Mouse (Mus musculus) megakaryocyte-erythroid progenitor cell, adult 5-6 weeks (primary cell): ENCODE measurements around the gene 1700042G07Rik. TPM values are rescaled to one million over a fixed set of nuclear protein-coding genes. Genes with fewer than 3 reads are reported as not detected.
"Not testable (repeated sequence)": the region's sequence is repeated elsewhere in the genome, so short reads cannot be mapped to it uniquely, and the experiment has no call there.

Experiments used
- ATAC-seq: replicated peaks from 2 replicates; pipeline ENCODE4 v1.8.0; 2016; ENCODE audit warnings: mild to moderate bottlenecking, inconsistent platforms; ENCODE audit not compliant: severe bottlenecking, poor library complexity, low FRiP score, low TSS enrichment
- total RNA-seq, 2 experiments: library from RNA; stranded (forward) in 1 of 2; stranded (reverse) in 1 of 2; fragments of 200-1000, 215-1000 nt in 1 of 2; fragments of >200 nt in 1 of 2; fragmentation: Nextera tagmentation in 1 of 2; gene quantifications; 2 replicates each; pipeline ENCODE4 v1.2.3; 2014 to 2017

Gene 1700042G07Rik
- total RNA-seq, 2 experiments from 2014 or later, result not detected

DNA sequence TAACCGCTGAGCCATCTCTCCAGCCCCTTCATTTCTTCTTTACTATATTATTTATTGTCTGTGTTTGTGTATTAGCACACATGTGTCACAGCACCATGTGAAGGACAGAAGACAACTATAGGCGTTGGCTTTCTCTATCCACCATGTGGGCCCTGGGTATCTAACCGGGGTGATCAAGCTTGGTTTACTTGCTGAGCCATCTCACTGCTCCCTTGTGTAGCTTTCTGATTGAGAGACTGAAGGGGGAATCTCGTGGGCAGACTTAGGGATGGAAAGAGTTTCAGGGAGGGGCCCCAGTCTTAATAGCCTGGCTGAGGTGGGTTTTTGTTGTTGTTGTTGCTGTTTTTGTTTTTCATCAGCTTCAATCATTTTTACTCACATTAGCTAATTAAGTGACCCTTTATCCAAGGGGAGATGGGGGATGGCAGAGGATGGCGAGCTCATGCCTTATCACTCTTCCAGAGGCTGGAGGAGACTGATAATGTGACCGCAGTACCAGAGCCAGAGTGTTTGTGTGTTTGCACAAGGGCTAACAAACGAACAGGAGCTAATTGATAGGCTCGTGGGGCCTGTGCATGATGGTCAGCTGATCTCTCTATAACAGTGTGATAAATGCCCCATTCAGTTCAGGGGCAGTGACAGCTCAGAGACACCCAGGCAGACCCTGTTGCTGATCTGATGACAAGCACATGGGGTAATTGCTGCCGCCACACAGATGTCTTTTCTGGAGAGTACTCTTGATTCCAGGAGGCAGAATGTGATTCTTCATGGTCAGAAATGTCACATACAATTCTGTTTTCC, 20.6 kb downstream of the 1700042G07Rik start:
- peak; percentile 99 for ATAC-seq

DNA sequence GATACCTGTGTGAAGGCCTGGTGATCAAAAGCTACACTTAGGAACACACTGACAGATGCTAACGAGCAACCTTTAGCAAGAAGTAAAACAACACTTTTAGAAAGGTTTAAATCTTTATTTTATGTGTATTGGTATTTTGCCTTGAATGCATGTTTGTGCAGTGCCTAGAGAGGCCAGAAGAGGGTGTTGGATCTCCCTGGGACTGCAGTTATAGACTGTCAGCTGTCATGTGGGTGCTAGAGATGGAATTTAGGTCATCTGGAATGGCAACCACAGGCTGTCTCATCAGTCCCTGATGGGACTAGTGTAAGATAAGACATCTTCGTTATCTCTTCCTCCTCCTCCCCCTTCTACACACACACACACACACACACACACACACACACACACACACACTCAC, 25.2 kb downstream of the 1700042G07Rik start:
- ATAC-seq, result no peak

DNA sequence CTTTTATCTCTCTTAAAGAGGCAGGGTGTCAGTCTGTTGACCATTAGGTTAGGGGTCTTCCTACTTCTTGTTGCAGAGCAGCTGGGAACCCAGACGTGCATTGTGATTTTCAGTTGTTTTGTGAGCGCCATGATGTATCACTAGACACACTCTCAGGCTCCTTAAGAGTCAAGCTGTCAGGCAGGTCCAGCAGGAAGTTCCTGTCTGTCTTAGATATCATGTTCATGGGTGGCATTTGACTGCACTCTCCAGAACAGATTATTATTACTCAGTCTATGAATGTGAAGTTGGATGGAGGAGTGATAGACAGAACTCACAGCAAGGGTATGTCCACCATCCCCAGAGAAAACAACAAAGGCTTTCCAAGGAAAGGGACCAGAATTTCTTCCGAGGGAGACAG, 31.2 kb downstream of the 1700042G07Rik start:
- ATAC-seq, result no peak

DNA sequence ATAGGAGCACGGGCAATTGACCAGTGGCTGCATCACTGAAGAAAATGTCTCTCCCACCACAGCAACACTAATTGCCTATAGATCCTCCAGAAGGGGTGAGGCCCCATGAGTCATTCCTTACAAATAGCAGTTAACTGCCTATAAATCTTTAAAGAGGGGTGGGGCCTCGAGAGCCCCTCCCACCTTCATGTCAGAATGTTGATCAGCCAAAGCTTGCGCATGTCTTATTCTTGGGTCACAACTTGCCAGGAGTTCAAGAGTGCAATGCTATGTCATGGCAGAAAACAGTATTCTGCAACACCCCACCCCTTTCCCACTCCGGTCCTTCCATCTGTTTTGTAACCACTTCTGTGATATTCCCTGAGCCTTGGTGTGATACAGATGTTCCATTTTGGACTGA, 33.4 kb downstream of the 1700042G07Rik start:
- ATAC-seq, result no peak

DNA sequence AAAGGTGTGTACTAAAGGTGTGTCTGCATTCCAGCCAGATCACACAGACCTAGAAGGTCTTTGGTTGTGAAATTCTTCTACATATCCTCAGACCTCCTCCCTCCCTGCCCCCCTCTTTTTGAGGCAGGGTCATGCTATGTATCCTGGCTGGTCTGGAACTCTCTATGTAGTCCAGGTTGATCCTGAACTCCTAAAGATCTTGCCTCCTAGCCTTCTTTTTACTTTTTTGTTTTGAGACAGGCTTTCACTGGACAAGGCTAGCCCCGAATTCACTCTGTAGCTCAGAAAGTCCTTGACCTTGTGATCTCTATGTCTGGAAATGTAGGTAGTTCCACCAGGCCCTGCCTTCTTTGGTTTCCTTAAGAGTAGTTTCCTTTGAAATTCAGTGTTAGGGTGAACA, 35.7 kb downstream of the 1700042G07Rik start:
- ATAC-seq, result no peak

DNA sequence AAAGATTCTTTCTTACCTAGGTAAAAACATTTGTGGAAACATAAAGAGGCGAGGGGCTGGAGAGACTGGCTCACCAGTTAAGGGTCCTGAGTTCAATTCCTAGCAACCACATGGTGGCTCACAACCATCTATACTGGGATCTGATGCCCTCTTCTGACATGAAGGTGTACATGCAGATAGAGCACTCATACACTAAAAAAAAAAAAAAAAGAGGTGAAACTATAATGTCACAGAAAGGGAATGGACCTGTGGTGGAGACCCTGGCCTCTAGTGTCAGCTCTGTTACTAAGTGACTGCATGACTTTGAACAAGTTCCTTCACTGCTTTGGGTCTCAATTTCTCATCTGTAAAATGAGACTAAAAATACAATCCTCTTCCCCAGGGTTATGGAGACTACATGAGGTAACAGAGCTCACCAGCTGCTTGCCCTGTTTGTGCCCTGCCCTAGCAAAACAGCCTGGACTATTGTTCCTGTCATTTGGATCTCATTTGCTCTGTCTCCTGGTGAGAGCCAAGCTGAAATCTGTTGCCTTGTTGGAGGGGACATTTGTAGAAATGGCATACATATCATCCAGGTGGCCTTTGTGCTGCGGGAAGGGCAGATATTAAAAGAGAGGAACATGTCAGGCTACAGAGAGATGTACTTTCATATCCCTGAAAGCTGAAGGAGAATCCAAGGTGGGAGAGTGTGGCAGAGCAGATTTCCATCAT, 42.9 kb downstream of the 1700042G07Rik start:
- ATAC-seq, result no peak

DNA sequence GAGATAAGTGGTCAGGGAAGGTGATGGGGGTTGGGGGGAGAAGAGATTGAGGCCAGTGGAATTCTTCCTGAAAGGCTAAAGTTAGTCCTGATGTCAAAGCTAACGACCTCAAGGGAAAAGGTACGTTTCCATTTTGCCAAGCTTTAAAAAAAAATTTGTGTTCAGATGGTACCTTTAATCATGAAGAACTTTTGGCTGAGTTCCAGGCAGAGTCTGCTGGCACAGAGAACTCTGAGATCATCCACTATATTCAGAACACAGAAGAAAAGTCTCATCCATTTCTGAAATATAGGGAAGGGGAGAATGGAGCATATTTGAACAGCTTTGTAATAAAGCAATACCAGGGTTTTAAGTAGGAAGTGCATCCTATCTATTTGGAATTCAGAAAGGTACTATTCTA, 43.9 kb downstream of the 1700042G07Rik start:
- ATAC-seq, result no peak

DNA sequence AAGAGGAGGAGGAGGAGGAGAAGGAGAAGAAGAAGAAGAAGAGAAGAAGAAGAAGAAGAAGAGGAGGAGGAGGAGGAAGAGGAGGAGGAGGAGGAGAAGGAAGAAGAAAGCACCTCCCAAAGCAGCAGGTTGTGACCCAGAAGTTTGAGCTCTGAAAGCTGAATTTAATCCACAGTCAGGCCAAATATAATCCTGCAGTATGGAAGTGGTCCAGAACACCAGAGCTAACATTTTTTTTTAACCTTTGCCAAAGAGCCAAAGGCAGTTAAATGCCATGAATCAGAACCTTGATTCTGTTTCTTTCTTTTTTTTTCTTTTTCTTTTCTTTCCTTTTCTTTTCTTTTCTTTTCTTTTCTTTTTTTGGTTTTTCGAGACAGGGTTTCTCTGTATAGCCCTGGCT, 44.5 kb downstream of the 1700042G07Rik start:
- ATAC-seq, result not testable (repeated sequence)

DNA sequence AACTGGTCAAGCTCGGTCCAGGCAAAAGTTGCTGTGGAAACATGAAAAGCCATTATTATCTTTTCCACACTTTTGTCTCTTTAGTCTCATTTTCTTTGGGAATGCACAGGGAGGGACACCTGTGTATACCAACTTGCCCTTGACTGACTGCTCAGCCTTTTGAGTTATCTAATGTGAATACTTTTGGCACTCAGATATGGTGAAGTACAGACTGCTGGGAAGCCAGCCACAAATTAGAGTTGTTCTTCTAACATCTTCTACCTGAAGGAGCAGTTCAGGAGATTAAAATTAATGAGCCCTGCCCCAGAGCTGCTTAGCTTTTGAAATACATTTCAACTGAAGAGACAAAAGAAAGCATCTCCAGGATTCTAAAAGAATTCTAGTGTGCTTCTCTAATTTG, 45.9 kb downstream of the 1700042G07Rik start:
- ATAC-seq, result no peak

DNA sequence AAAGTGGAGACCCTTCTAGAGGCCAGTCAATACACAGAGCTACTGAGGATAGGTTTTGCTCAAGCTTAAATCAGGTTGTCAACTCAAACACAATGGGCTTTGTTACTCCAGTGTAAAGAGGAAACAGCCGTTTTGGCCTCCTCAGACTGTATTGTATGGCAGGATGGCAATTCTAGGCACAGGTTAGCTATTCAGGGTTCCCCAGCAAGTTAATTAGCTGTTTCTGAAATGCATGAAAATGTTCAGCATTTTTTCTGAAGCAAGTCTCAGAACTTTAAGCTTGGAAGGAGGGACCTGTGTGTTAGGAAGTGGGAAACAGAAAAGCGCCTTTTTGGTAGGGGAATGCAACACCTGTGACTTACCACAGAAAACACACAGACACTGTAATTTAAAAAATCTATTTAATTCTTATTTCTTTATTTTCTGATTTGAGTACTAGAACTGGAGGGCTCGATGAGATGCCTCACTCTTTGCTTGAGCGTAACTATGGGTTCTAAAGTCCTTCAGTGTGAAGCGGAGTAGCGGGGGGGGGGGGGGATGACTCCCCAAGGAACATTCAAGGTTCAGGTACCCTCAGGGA, 47.0 kb downstream of the 1700042G07Rik start:
- ATAC-seq, result no peak

DNA sequence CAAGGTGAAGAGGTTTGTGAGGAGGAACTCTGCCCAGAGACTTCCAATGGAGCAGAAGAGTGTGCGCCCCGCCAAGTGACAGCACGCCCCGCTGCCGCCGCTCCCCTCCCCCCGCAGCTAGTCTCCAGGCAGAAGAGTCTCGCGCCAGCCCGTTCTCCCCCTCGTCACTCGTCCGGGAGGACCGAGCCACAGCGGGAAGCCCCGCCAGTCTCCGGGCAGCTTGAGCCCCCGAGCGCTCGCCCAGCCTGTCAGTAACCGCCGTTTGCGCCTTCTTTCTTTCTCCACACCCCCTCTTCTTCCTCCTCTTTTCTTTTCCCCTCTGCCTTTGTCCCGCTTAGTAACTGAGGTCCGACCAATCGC, 47.6 kb downstream of the 1700042G07Rik start:
- ATAC-seq, result peak; percentile 75

DNA sequence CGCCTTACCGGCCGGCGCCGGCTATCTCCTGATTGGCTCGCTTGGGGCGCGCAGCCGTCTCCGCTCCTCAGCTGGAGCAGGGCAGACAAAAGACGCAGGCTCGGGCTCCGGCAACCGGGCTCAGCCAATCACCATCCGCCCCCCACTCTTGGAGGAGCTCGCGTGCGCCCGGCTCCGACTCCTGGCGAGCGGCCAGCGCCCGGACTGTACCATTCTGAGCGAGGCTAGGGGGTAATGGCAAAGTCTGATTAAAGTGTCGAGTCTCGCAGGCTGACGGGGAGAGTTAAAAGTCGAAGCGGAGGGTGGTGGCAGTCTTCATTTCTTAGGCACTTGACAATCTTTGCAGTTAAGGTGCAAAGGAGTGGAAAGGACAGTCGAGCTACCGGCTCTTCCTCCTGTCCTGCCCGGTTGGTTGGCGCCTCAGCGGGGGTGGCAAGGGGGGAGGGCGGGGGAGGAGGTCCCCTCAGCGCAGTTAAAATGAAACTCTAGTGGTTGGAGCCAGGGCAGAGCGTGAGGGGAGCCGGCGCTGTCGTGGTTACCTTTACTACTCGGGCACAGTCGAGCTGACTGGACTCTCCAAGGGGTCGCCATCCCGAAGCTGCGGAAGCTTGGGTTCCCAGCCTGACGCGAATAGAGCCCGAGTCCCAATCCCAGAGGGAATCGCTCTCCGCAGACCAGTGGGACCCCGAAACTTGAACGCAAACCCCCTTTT, 48.1 kb downstream of the 1700042G07Rik start, which contains the start of gene Pik3r3:
Pik3r3 (plus strand) TSS at position 479 of the 712 bp plus-strand sequence.
- ATAC-seq, result peak; percentile 100

DNA sequence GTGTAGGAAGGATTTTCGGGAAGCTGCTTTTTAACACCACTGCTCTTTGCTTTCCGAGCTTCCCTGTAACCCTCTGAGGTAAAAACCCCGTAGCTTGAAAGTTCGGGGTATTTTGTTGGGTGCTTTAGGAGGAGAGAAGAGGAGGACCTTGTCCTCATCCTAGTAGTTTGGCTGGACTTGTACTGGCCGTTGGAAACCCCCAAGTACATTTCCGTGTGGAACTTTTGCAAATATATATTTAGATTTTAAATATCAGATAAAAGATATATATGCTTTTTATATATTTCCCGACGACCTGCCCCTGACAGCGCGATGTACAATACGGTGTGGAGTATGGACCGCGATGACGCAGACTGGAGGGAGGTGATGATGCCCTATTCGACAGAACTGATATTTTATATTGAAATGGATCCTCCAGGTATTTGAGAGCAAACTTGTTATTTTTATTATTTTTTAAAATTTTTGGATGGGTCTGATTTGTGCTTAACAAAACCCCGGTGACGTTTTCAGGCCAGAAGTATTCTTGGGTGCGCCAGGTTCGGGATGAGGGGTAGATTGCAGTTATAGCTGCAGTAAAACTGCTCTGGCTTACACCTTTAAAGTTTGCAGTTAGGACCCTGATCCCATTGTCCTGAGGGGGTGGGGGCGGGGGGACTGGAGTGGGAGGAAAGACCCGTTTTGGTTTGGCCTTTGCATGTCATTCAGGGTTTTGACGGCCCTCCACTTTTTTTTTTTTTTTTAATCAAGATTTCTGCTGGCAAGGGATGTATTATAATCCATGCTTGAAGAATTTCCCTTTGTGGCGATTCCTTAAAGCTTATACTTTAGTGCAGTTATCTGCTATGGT, 49.0 kb downstream of the 1700042G07Rik start:
- ATAC-seq, result no peak

DNA sequence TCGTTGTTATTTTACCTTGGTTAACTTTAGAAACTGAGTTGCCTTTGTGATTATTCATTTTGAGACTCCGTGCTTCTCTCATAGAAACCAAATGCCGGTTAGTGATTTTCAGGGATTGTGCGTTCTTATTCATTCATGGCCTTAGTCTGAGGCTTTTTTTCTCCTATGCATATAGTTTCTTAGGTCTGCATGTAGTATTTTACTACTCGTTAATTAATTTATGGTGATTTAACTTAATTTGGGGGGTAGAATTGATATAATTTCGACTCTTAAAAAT, 49.6 kb downstream of the 1700042G07Rik start:
- ATAC-seq, result no peak

Other genes with a start within 250 kb of the 1700042G07Rik start
- not detected in 2 replicates for gene Dmbx1, start 233.4 kb upstream of the 1700042G07Rik start, total RNA-seq (2014; fragmentation: Nextera tagmentation)
- not detected in 2 replicates for gene Dmbx1, start 233.4 kb upstream of the 1700042G07Rik start, total RNA-seq (2017)
- 1.4 and 5.0 TPM in 2 replicates for gene Faah, start 155.4 kb upstream of the 1700042G07Rik start, total RNA-seq (2014; fragmentation: Nextera tagmentation)
- 0.85 and 2.3 TPM in 2 replicates for gene Faah, start 155.4 kb upstream of the 1700042G07Rik start, total RNA-seq (2017)
- 11.5 and 12.5 TPM in 2 replicates for gene Nsun4, start 119.5 kb upstream of the 1700042G07Rik start, total RNA-seq (2014; fragmentation: Nextera tagmentation)
- 11.2 and 12.5 TPM in 2 replicates for gene Nsun4, start 119.5 kb upstream of the 1700042G07Rik start, total RNA-seq (2017)
- gene Uqcrh, start 98.3 kb upstream of the 1700042G07Rik start, total RNA-seq (2014; fragmentation: Nextera tagmentation), result 1,038 and 1,202 TPM in 2 replicates
- 483 and 550 TPM in 2 replicates for gene Uqcrh, start 98.3 kb upstream of the 1700042G07Rik start, total RNA-seq (2017)
- gene Lrrc41, start 98.1 kb upstream of the 1700042G07Rik start, total RNA-seq (2014; fragmentation: Nextera tagmentation), result 29.8 and 30.8 TPM in 2 replicates
- 16.4 and 20.6 TPM in 2 replicates for gene Lrrc41, start 98.1 kb upstream of the 1700042G07Rik start, total RNA-seq (2017)
- 49.4 and 50.1 TPM in 2 replicates for gene Rad54l, start 49.7 kb upstream of the 1700042G07Rik start, total RNA-seq (2014; fragmentation: Nextera tagmentation)
- gene Rad54l, start 49.7 kb upstream of the 1700042G07Rik start, total RNA-seq (2017), result 23.0 and 35.2 TPM in 2 replicates
- 26.4 and 31.7 TPM in 2 replicates for gene Pomgnt1, start 49.5 kb upstream of the 1700042G07Rik start, total RNA-seq (2014; fragmentation: Nextera tagmentation)
- 15.0 and 26.1 TPM in 2 replicates for gene Pomgnt1, start 49.5 kb upstream of the 1700042G07Rik start, total RNA-seq (2017)
- gene Lurap1, start 22.0 kb upstream of the 1700042G07Rik start, total RNA-seq (2014; fragmentation: Nextera tagmentation), result not detected in 2 replicates
- 0.14 and 0.15 TPM in 2 replicates for gene Lurap1, start 22.0 kb upstream of the 1700042G07Rik start, total RNA-seq (2017)
- not detected in 2 replicates for gene Tspan1, start 5.8 kb upstream of the 1700042G07Rik start, total RNA-seq (2014; fragmentation: Nextera tagmentation)
- not detected in 2 replicates for gene Tspan1, start 5.8 kb upstream of the 1700042G07Rik start, total RNA-seq (2017)
- not detected in 2 replicates for gene Gm49337, start within 50 bp of the 1700042G07Rik start, total RNA-seq (2014; fragmentation: Nextera tagmentation)
- gene Gm49337, start within 50 bp of the 1700042G07Rik start, total RNA-seq (2017), result not detected in 2 replicates
- gene Pik3r3, start 48.2 kb downstream of the 1700042G07Rik start, total RNA-seq (2014; fragmentation: Nextera tagmentation), result 0.20 and 0.52 TPM in 2 replicates
- gene Pik3r3, start 48.2 kb downstream of the 1700042G07Rik start, total RNA-seq (2017), result 1.9 and 3.4 TPM in 2 replicates